Mouse (Mus musculus): ENCODE results near the gene Gast.

GRCm38 (mm10) chr11:100292884-100293283 is 41.3 kb upstream of the Gast start:
- TF ChIP-seq CTCF (IDR thresholded peaks at IDR 0.05; ENCODE audit: low read depth, low read length) (no peak), EP300 (IDR thresholded peaks at IDR 0.05; ENCODE audit: insufficient read depth, low read depth, low read length) (no peak)

Measured in ES-Bruce4 (cell line).